Mouse (Mus musculus) ES-Bruce4 (cell line): ENCODE data around the gene Rnf130.

ENCODE experiments used
- CTCF ChIP-seq: IDR thresholded peaks from one replicate; pipeline ENCODE4 v1.8.1; 2011; ENCODE audit warnings: low read depth, low read length
- POLR2A ChIP-seq: IDR thresholded peaks from one replicate; pipeline ENCODE4 v1.8.1; 2011; ENCODE audit warnings: low read length; ENCODE audit not compliant: insufficient read depth

DNA sequence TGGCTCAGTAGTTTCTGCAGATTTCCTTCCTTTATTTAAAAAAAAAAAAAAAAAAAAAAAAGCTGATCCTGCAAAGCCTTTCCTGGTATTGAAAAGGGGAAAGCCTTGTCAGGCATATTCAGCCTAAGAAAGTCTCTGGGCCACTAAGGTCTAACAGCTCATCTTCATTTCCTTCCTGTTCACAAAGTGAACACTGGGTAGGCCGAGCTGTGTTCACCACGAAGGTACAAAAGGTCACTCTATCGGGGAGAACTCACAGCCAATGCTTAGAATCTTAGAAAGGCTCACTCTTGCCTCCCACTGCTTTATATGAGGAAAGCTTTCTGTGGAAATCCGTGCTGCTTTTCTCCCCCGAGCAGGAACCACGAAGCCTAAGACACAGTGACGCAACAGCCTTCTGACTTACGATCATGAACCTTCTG, 83.7 kb downstream of the Rnf130 start:
- no peak for TF ChIP-seq POLR2A
- TF ChIP-seq CTCF = no peak
